38 mouse cellular contexts compared by ENCODE assay signal in the genomic region with DNA sequence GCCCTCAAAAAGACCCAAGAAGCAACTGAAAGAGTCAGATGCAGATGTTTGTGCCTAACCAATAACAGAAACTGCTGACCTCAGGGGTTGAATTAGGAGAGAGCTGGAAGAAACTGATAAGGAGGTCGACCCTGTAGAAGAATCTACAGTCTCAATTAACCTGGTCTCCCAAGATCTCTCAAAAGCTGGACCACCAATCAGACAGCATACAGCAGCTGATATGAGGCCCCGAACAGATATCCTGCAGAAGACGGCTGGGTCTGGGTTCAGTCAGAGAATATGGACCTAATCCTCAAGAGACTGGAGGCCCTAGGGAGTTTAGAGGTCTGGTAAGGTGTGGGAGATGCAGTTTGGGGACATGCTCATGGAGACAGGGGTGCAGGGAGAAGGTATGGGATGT. TPM values are rescaled to one million over a fixed set of nuclear protein-coding genes. Genes with fewer than 3 reads are reported as not detected.
DNase-seq lines count a peak whose midpoint lies in the region; ATAC-seq lines count a peak whose summit lies in the region.
"Had no signal": no experiment of that assay in that cellular context is flagged by ENCODE, and none has a peak within 500 bp of the region (broad histone marks: within the 10 kb centered on the region; RNA-seq: fewer than 3 reads in every experiment).

No protein-coding gene starts in this region.

- H3K9ac ChIP-seq in liver, embryonic 11.5 days (ENCODE audit: low read depth, low read length), result no peak overlapping the region
- no peak overlapping the region for H3K9ac ChIP-seq in liver, embryonic 15.5 days
- H3K9ac ChIP-seq: embryonic facial prominence, embryonic 12.5 days; heart, embryonic 13.5 days; intestine, embryonic 15.5 days; limb, embryonic 13.5 days; neural tube, embryonic 15.5 days had no signal

- H3K4me1 ChIP-seq in liver, embryonic 11.5 days (replicated peaks; ENCODE audit: control insufficient read depth, insufficient read depth, low read length), result no peaks in the 10 kb centered on the region
- no peaks in the 10 kb centered on the region for H3K4me1 ChIP-seq in liver, embryonic 15.5 days (replicated peaks)
- H3K4me1 ChIP-seq: embryonic facial prominence, embryonic 12.5 days; heart, embryonic 13.5 days; hindbrain, embryonic 10.5 days; intestine, embryonic 15.5 days; limb, embryonic 13.5 days; midbrain, embryonic 10.5 days; neural tube, embryonic 15.5 days had no signal

- no peak overlapping the region for H3K27ac ChIP-seq in liver, embryonic 11.5 days (ENCODE audit: low read depth, low read length)
- no peak overlapping the region for H3K27ac ChIP-seq in liver, embryonic 15.5 days (replicated peaks)
- H3K27ac ChIP-seq: embryonic facial prominence, embryonic 12.5 days; heart, adult 2 months; heart, embryonic 13.5 days; hindbrain, embryonic 10.5 days; hindbrain, postnatal 0 days; intestine, embryonic 15.5 days; kidney, postnatal 0 days; limb, embryonic 13.5 days; macrophage; midbrain, embryonic 10.5 days; neural tube, embryonic 15.5 days; stomach, postnatal 0 days had no signal

- ATAC-seq in liver, embryonic 11.5 days (replicated peaks; ENCODE audit: low FRiP score), result peak; percentile 68
- ATAC-seq in liver, embryonic 15.5 days (ENCODE audit: insufficient read depth), result peak; percentile 62
- ATAC-seq: forebrain, embryonic 14.5 days; hindbrain, postnatal 0 days; intestine, embryonic 15.5 days had no signal

- DNase-seq in liver, embryonic 11.5 days (ENCODE audit: low spot score), result no peak
- no peak for DNase-seq in liver
- DNase-seq in c-Kit-positive CD71-positive TER-119-negative erythroid progenitor cells, embryonic 14.5 days (ENCODE audit: low read depth), result peak; percentile 4
- DNase-seq in adrenal gland, postnatal 36 days, result no peak
- no peak for DNase-seq in thymus, adult 18-20 months
- DNase-seq in kidney, adult 8-10 months, result no peak
- DNase-seq: adrenal gland, adult 2 months; cerebellum, adult 8-10 months; cerebellum, postnatal 25 days; gastrocnemius, postnatal 36 days; heart, adult 2 months; heart, postnatal 14 days; kidney, adult 2 months; kidney, postnatal 4 days; lung, adult 2 months; lung, postnatal 10 days; spleen, adult 18-20 months; thymus, adult 2 months; thymus, postnatal 36 days had no signal

- H3K4me2 ChIP-seq in liver, embryonic 11.5 days, result no peak overlapping the region
- H3K4me2 ChIP-seq in liver, embryonic 15.5 days, result no peak overlapping the region
- H3K4me2 ChIP-seq: embryonic facial prominence, embryonic 12.5 days; heart, embryonic 13.5 days; intestine, embryonic 15.5 days; limb, embryonic 13.5 days; neural tube, embryonic 15.5 days had no signal

- H3K36me3 ChIP-seq in liver, embryonic 11.5 days (ENCODE audit: control insufficient read depth, insufficient read depth, low read length), result no peaks in the 10 kb centered on the region
- no peaks in the 10 kb centered on the region for H3K36me3 ChIP-seq in liver, embryonic 15.5 days (replicated peaks)
- H3K36me3 ChIP-seq: embryonic facial prominence, embryonic 12.5 days; heart, embryonic 13.5 days; hindbrain, embryonic 10.5 days; intestine, embryonic 15.5 days; limb, embryonic 13.5 days; midbrain, embryonic 10.5 days; neural tube, embryonic 15.5 days had no signal

- H3K27me3 ChIP-seq in liver, embryonic 11.5 days (replicated peaks; ENCODE audit: control insufficient read depth, insufficient read depth, low read length), result no peaks in the 10 kb centered on the region
- H3K27me3 ChIP-seq in liver, embryonic 15.5 days, result no peaks in the 10 kb centered on the region
- H3K27me3 ChIP-seq: embryonic facial prominence, embryonic 12.5 days; heart, embryonic 13.5 days; intestine, embryonic 15.5 days; limb, embryonic 13.5 days; neural tube, embryonic 15.5 days had no signal

- no peak overlapping the region for H3K4me3 ChIP-seq in liver, embryonic 11.5 days (ENCODE audit: low read depth, low read length)
- H3K4me3 ChIP-seq in liver, embryonic 15.5 days (replicated peaks), result no peak overlapping the region
- H3K4me3 ChIP-seq: embryonic facial prominence, embryonic 12.5 days; heart, adult 2 months; heart, embryonic 13.5 days; hindbrain, embryonic 10.5 days; intestine, embryonic 15.5 days; limb, embryonic 13.5 days; midbrain, embryonic 10.5 days; neural tube, embryonic 15.5 days had no signal

- no peaks in the 10 kb centered on the region for H3K9me3 ChIP-seq in liver, embryonic 11.5 days (ENCODE audit: control insufficient read depth, low read length)
- no peaks in the 10 kb centered on the region for H3K9me3 ChIP-seq in liver, embryonic 15.5 days (replicated peaks)
- H3K9me3 ChIP-seq: embryonic facial prominence, embryonic 12.5 days; heart, embryonic 13.5 days; hindbrain, embryonic 10.5 days; intestine, embryonic 15.5 days; limb, embryonic 13.5 days; midbrain, embryonic 10.5 days; neural tube, embryonic 15.5 days had no signal

- WGBS in liver, embryonic 11.5 days, result 41% methylated on average over 3 of the region's 3 CpGs
- WGBS in liver, embryonic 15.5 days (ENCODE audit: insufficient replicate concordance), result 9% methylated on average over 3 of the region's 3 CpGs

RNA-seq across cellular contexts. Expression of a gene that starts 5.1 kb away (rescaled TPM):
- not detected in 2 replicates for polyA plus RNA-seq in liver, embryonic 11.5 days (2014; fragmentation: Nextera tagmentation; extraction: Ambion mirVana)
- not detected in 2 replicates for polyA plus RNA-seq in liver, embryonic 15.5 days (2015; fragmentation: Nextera tagmentation; extraction: Ambion mirVana)
- not detected for total RNA-seq in adrenal gland, postnatal 36 days (2021)
- total RNA-seq: adrenal gland, adult 2 months; adrenal gland, postnatal 4 days; gastrocnemius, postnatal 36 days; heart, adult 2 months; heart, postnatal 14 days; hindbrain, postnatal 0 days; layer of hippocampus, adult 8-10 months; layer of hippocampus, postnatal 25 days; left cerebral cortex, adult 8-10 months; left cerebral cortex, postnatal 36 days; monocyte, adult 5-6 weeks had no signal
- polyA plus RNA-seq: adrenal gland, adult 2 months; embryonic facial prominence, embryonic 12.5 days; forebrain, embryonic 14.5 days; heart, adult 2 months; heart, embryonic 13.5 days; hindbrain, embryonic 10.5 days; hindbrain, postnatal 0 days; intestine, embryonic 15.5 days; kidney, adult 2 months; kidney, postnatal 0 days; limb, embryonic 13.5 days; lung, adult 2 months; macrophage; midbrain, embryonic 10.5 days; neural tube, embryonic 15.5 days; stomach, postnatal 0 days; thymus, adult 2 months had no signal

RNA-seq across cellular contexts. Expression of a gene that starts 15.3 kb away (rescaled TPM):
- polyA plus RNA-seq in liver, embryonic 11.5 days (2014; fragmentation: Nextera tagmentation; extraction: Ambion mirVana), result not detected in 2 replicates
- not detected in 2 replicates for polyA plus RNA-seq in liver, embryonic 15.5 days (2015; fragmentation: Nextera tagmentation; extraction: Ambion mirVana)
- total RNA-seq in adrenal gland, postnatal 36 days (2021), result not detected
- total RNA-seq: adrenal gland, adult 2 months; adrenal gland, postnatal 4 days; gastrocnemius, postnatal 36 days; heart, adult 2 months; heart, postnatal 14 days; layer of hippocampus, adult 8-10 months; layer of hippocampus, postnatal 25 days; left cerebral cortex, adult 8-10 months; left cerebral cortex, postnatal 36 days; monocyte, adult 5-6 weeks had no signal
- polyA plus RNA-seq: adrenal gland, adult 2 months; embryonic facial prominence, embryonic 12.5 days; forebrain, embryonic 14.5 days; heart, adult 2 months; heart, embryonic 13.5 days; hindbrain, embryonic 10.5 days; hindbrain, postnatal 0 days; intestine, embryonic 15.5 days; kidney, adult 2 months; kidney, postnatal 0 days; limb, embryonic 13.5 days; lung, adult 2 months; macrophage; midbrain, embryonic 10.5 days; neural tube, embryonic 15.5 days; stomach, postnatal 0 days; thymus, adult 2 months had no signal

RNA-seq across cellular contexts. Expression of a gene that starts 28.1 kb away (rescaled TPM):
- polyA plus RNA-seq in liver, embryonic 11.5 days (2014; fragmentation: Nextera tagmentation; extraction: Ambion mirVana), result not detected in 2 replicates
- not detected in 2 replicates for polyA plus RNA-seq in liver, embryonic 15.5 days (2015; fragmentation: Nextera tagmentation; extraction: Ambion mirVana)
- total RNA-seq in adrenal gland, postnatal 36 days (2021), result not detected
- total RNA-seq: adrenal gland, adult 2 months; adrenal gland, postnatal 4 days; gastrocnemius, postnatal 36 days; heart, adult 2 months; heart, postnatal 14 days; hindbrain, postnatal 0 days; layer of hippocampus, adult 8-10 months; layer of hippocampus, postnatal 25 days; left cerebral cortex, adult 8-10 months; left cerebral cortex, postnatal 36 days; monocyte, adult 5-6 weeks had no signal
- polyA plus RNA-seq: adrenal gland, adult 2 months; embryonic facial prominence, embryonic 12.5 days; forebrain, embryonic 14.5 days; heart, adult 2 months; heart, embryonic 13.5 days; hindbrain, embryonic 10.5 days; hindbrain, postnatal 0 days; intestine, embryonic 15.5 days; kidney, adult 2 months; kidney, postnatal 0 days; limb, embryonic 13.5 days; lung, adult 2 months; macrophage; midbrain, embryonic 10.5 days; neural tube, embryonic 15.5 days; stomach, postnatal 0 days; thymus, adult 2 months had no signal
